Mouse (Mus musculus): ENCODE measurements around the gene Syngr4.
A peak's percentile ranks its signal among the peaks of the same experiment; 100 is the strongest.
"Not testable (repeated sequence)": the region's sequence is repeated elsewhere in the genome, so short reads cannot be mapped to it uniquely, and the experiment has no call there.

Syngr4 gene

GRCm38 (mm10) chr7:45896517-45897257 is at the start of gene Syngr4, which contains the start of gene Tmem143:
Gene Syngr4 (minus strand): TSS chr7:45896714.
Gene Tmem143 (plus strand): TSS chr7:45896941.
- DNase-seq (ENCODE audit: low spot score in 2 of 2), result peak; percentile 96 to 97

GRCm38 (mm10) chr7:45943280-45943679 is 46.8 kb upstream of the Syngr4 start:
- DNase-seq (ENCODE audit: low spot score in 2 of 2), result not testable (repeated sequence)

GRCm38 (mm10) chr7:45941986-45942385 is 45.5 kb upstream of the Syngr4 start:
- no peak for DNase-seq (ENCODE audit: low spot score in 2 of 2)

- no peak for DNase-seq (ENCODE audit: low spot score in 2 of 2)
Observed at GRCm38 (mm10) chr7:45939836-45940235, 43.3 kb upstream of the Syngr4 start.

- DNase-seq (ENCODE audit: low spot score in 2 of 2), result peak in 1 of 2 experiments; percentile 34
Observed at GRCm38 (mm10) chr7:45935114-45935513, 38.6 kb upstream of the Syngr4 start.

GRCm38 (mm10) chr7:45933766-45934165 is 37.3 kb upstream of the Syngr4 start:
- DNase-seq (ENCODE audit: low spot score in 2 of 2), result not testable (repeated sequence)

GRCm38 (mm10) chr7:45929688-45930087 is 33.2 kb upstream of the Syngr4 start:
- no peak for DNase-seq (ENCODE audit: low spot score in 2 of 2)

GRCm38 (mm10) chr7:45928626-45929295 is 32.2 kb upstream of the Syngr4 start:
- no peak for DNase-seq (ENCODE audit: low spot score in 2 of 2)

GRCm38 (mm10) chr7:45924429-45924816 is 27.9 kb upstream of the Syngr4 start:
- no peak for DNase-seq (ENCODE audit: low spot score in 2 of 2)

GRCm38 (mm10) chr7:45923762-45924428 is 27.4 kb upstream of the Syngr4 start, which contains the start of gene Ccdc114:
Gene Ccdc114 (plus strand): TSS chr7:45924072.
- peak; percentile 29 to 42 for DNase-seq (ENCODE audit: low spot score in 2 of 2)

- peak; percentile 86 to 91 for DNase-seq (ENCODE audit: low spot score in 2 of 2)
Observed at GRCm38 (mm10) chr7:45922928-45923761, 26.6 kb upstream of the Syngr4 start.

GRCm38 (mm10) chr7:45921950-45922600 is 25.6 kb upstream of the Syngr4 start:
- DNase-seq (ENCODE audit: low spot score in 2 of 2), result no peak

- no peak for DNase-seq (ENCODE audit: low spot score in 2 of 2)
Observed at GRCm38 (mm10) chr7:45921242-45921621, 24.7 kb upstream of the Syngr4 start, which contains the start of gene Emp3. Gene Emp3 (minus strand): TSS chr7:45921404.

GRCm38 (mm10) chr7:45920583-45921241 is 24.2 kb upstream of the Syngr4 start:
- DNase-seq (ENCODE audit: low spot score in 2 of 2), result no peak

GRCm38 (mm10) chr7:45919761-45920160 is 23.2 kb upstream of the Syngr4 start:
- DNase-seq (ENCODE audit: low spot score in 2 of 2), result no peak

GRCm38 (mm10) chr7:45919083-45919671 is 22.7 kb upstream of the Syngr4 start:
- DNase-seq (ENCODE audit: low spot score in 2 of 2), result no peak

GRCm38 (mm10) chr7:45917926-45918325 is 21.4 kb upstream of the Syngr4 start:
- no peak for DNase-seq (ENCODE audit: low spot score in 2 of 2)

- DNase-seq (ENCODE audit: low spot score in 2 of 2), result no peak
Observed at GRCm38 (mm10) chr7:45917004-45917704, 20.6 kb upstream of the Syngr4 start.
